Mouse (Mus musculus) myocyte (in vitro differentiated cells): ENCODE results near the gene Tent4b.

Source experiments
- POLR2A ChIP-seq: IDR thresholded peaks from one replicate; pipeline ENCODE4 v1.6.1; 2011; ENCODE audit warnings: low read depth, mild to moderate bottlenecking, control low read depth, moderate library complexity; ENCODE audit not compliant: insufficient read length
- TCF12 ChIP-seq: IDR thresholded peaks from one replicate; pipeline ENCODE4 v1.6.1; 2011; ENCODE audit warnings: mild to moderate bottlenecking, control low read depth; ENCODE audit not compliant: poor library complexity, insufficient read depth, severe bottlenecking
- TCF3 ChIP-seq: IDR thresholded peaks from one replicate; pipeline ENCODE4 v1.6.1; 2011; ENCODE audit warnings: low read depth, control low read depth; ENCODE audit not compliant: insufficient read length

DNA sequence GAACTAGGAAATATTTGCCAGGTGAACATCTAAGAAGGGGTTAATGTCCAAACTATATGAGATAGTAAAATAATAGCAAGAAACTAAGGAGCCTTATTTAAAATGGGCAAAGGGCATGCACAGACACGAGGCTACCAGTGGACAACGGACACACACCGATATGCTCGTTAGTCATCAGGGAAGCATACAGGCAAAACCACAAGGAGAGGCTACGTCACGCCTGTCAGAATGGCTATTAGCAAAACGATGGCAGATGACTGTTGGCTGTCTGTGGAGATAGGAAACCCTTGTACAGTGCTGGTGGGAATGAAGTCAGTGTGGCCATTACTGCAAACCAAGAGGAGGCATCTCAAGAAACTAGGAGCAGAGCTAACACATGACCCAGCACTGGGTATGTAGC is 81.9 kb downstream of the Tent4b start:
- peak; percentile 13 for TF ChIP-seq POLR2A
- TF ChIP-seq TCF3 = no peak
- TF ChIP-seq TCF12 = peak; percentile 15
